Mouse (Mus musculus) kidney, embryonic 16.5 days (tissue): ENCODE results near the gene Ccdc28b. TPM values are rescaled to one million over a fixed set of nuclear protein-coding genes. Genes with fewer than 3 reads are reported as not detected.

Source experiments
- ATAC-seq: fragments of 200-750 bp; cut with Nextera tagmentation; 2 replicates; pipeline ENCODE4 v1.8.0; 2017; ENCODE audit warnings: moderate TSS enrichment; ENCODE audit not compliant: low FRiP score, low TSS enrichment
- H3K27ac ChIP-seq: fragments of 300-500 bp; sonication (generic); 2 replicates; pipeline ENCODE4 v1.5.1; 2014; ENCODE audit warnings: low read length
- H3K27me3 ChIP-seq: fragments of 300-500 bp; sonication (generic); 2 replicates; pipeline ENCODE4 v1.6.1; 2014; ENCODE audit warnings: low read length, control low read depth, mixed read lengths; ENCODE audit not compliant: insufficient read depth
- H3K36me3 ChIP-seq: fragments of 300-500 bp; sonication (generic); 2 replicates; pipeline ENCODE4 v1.6.1; 2014; ENCODE audit warnings: low read length, control low read depth, mixed read lengths; ENCODE audit not compliant: insufficient read depth
- H3K4me1 ChIP-seq: fragments of 300-500 bp; sonication (generic); 2 replicates; pipeline ENCODE4 v1.6.1; 2014; ENCODE audit warnings: low read length, control low read depth, mixed read lengths; ENCODE audit not compliant: insufficient read depth
- H3K4me2 ChIP-seq: fragments of 300-500 bp; sonication (generic); replicated peaks from 2 replicates; pipeline ENCODE4 v1.6.1; 2014; ENCODE audit warnings: low read depth, low read length
- H3K4me3 ChIP-seq: fragments of 300-500 bp; sonication (generic); 2 replicates; pipeline ENCODE4 v1.5.1; 2014; ENCODE audit warnings: mild to moderate bottlenecking, low read length
- H3K9ac ChIP-seq: fragments of 300-500 bp; sonication (generic); replicated peaks from 2 replicates; pipeline ENCODE4 v1.6.1; 2014; ENCODE audit warnings: low read length
- H3K9me3 ChIP-seq: fragments of 300-500 bp; sonication (generic); 2 replicates; pipeline ENCODE4 v1.6.1; 2016; ENCODE audit warnings: low read length, control low read depth
- WGBS: fragments of 180-500 bp; shearing (Covaris S2); extraction: QIAGEN DNeasy Blood & Tissue Kit; methylation state at CpG from one replicate; pipeline ENCODE4 v1.1.7; 2014; 5-methylcytosine and 5-hydroxymethylcytosine counted together
- polyA plus RNA-seq: library from polyadenylated mRNA; unstranded; fragments of >200 nt; fragmentation: Nextera tagmentation; extraction: Ambion mirVana; gene quantifications from 2 replicates; pipeline ENCODE4 v1.2.1, GENCODE M21; 2015

Gene Ccdc28b
- polyA plus RNA-seq, 1 experiment from 2014 or later: 64.1 TPM

DNA sequence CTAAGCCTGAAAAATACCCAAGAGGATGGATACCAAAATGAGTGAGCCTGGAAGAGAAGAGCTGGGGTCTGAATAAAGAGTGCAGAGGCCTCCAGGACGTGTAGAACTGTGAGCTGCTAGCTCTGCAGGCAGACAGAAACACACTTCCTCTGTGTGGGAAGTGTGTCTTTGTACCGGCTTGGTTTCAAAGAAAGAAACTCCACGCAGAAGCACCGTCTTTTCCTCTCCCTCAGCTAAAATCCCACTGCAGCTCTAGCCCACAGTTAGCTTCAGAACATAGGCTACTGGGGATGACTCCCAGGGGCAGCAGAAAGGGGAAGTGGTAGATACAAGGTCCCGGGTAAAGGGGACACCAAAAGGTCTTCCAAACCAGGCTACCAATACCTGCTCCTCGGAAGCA, 21.5 kb upstream of the Ccdc28b start:
- H3K4me3 ChIP-seq: no peak overlapping the region
- no peak overlapping the region for H3K4me2 ChIP-seq
- H3K36me3 ChIP-seq: peaks cover 51% of the 10 kb centered on the region
- no peak overlapping the region for H3K9ac ChIP-seq
- ATAC-seq: no peak
- no peaks in the 10 kb centered on the region for H3K27me3 ChIP-seq
- no peaks in the 10 kb centered on the region for H3K9me3 ChIP-seq
- WGBS: 88% methylated on average over 6 of the region's 6 CpGs
- peaks cover 10% of the 10 kb centered on the region; the same call in 1 of the 2 replicates for H3K4me1 ChIP-seq
- H3K27ac ChIP-seq: no peak overlapping the region

DNA sequence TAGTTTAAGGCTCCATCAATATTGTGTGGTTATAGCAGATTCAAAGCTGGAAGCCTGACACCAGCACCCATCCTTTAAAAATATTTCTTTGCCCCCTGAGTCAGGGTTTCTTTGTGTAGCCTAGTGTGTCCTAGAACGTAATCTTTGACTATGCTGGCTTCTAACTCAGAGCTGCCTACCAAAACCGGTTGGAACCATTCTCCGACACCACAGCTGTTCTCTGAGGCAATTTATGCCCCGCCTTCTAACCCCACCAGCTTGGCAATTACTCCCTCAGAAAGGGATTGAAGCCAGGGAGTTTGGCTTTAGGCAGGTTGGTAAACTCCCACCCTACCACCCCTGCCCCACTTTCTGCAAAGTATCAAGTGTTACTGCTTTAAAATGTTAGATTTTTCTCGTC, 18.0 kb upstream of the Ccdc28b start:
- H3K4me2 ChIP-seq: peak overlapping the region; percentile 40
- no peaks in the 10 kb centered on the region for H3K9me3 ChIP-seq
- WGBS: 32% methylated on average over 5 of the region's 5 CpGs
- H3K9ac ChIP-seq: no peak overlapping the region
- H3K27me3 ChIP-seq: no peaks in the 10 kb centered on the region
- H3K36me3 ChIP-seq: peaks cover 39% of the 10 kb centered on the region
- H3K27ac ChIP-seq: no peak overlapping the region
- H3K4me3 ChIP-seq: 0 out of 2 replicates have a peak overlapping the region, but pooled peaks have one; percentile 14
- no peak for ATAC-seq
- H3K4me1 ChIP-seq: peaks cover 27% of the 10 kb centered on the region

DNA sequence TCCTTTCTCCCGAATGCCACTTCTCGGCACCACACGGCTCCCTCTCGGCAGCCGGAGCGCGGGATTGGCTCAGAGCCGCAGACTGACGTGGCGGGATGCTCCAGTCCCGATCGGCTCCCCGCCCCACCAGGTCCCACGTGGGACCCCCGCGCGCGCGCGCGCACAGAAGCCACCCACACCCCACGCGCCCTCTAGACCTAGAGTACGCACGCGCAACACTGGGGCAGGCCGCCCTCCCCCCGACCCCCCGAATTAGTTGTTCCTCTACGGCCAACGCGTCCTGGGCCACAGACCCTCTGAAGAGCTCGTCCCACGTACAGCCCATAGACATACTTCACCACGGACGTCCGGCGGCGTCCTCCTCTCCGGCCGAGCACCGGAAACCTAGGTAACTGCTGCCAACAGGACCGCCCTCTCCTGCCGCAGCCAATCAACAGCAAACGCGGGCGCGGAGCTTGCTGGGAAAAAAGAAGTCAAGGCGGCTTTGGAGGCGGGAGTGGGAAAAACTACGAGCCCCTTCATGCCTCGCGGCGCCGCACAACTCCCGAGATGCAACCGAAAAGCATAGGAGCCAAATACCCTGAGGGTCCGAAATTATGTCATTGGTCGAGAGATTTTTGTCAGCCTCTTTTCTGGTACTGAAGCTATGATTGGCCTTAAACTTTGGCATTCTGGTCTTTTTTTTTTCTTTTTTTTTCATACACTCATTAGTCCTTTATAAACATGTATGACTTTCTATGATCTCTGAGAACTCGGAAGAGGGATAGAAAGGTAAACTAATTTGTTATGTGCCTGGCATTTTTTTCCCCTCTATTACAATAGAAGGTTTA, 17.1 kb upstream of the Ccdc28b start, which contains the start of gene Txlna:
TSS of gene Txlna (minus strand) at position 428 of the 830 bp plus-strand sequence.
- H3K9ac ChIP-seq: peak within 1 kb of the TSS; percentile 77
- H3K27ac ChIP-seq: peak within 1 kb of the TSS; percentile 95
- no peaks in the 10 kb centered on the region for H3K27me3 ChIP-seq
- under 1% methylated on average over 60 of the region's 60 CpGs for WGBS
- peak within 1 kb of the TSS; percentile 69 for H3K4me2 ChIP-seq
- peak; percentile 96 for ATAC-seq
- peaks cover 27% of the 10 kb centered on the region for H3K4me1 ChIP-seq
- peak within 1 kb of the TSS; percentile 65 for H3K4me3 ChIP-seq
- H3K9me3 ChIP-seq: no peaks in the 10 kb centered on the region
- peaks cover 38% of the 10 kb centered on the region for H3K36me3 ChIP-seq

DNA sequence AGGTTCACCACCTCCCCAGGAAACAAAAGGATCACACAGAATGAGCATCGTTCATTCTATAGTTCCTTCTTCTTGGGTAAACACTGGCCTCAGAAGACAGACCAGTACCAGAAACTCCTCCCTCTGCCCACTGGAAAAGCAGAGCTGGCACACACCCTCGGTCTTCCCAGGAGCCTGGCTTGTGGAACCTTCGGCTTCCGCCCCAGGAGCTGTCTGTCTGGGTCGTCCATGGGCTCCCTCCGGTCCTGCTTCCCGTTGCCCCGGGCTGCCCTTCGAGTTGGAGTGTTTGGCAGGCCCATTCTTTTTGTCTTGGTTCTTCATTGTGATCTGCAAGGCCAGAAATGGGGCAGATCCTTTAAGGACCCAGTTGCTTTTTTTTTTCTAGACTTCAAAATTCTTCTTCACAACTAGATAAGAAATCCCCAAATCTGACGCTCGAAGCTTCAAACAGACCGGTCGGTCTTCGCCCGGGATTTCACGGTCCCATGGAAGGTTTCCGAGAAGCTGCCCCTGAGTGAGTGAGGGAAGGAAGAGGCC, 16.4 kb upstream of the Ccdc28b start:
- H3K4me1 ChIP-seq: peaks cover 27% of the 10 kb centered on the region
- peak overlapping the region; percentile 69 for H3K4me2 ChIP-seq
- 2% methylated on average over 17 of the region's 17 CpGs for WGBS
- peak overlapping the region; percentile 65 for H3K4me3 ChIP-seq
- H3K9me3 ChIP-seq: no peaks in the 10 kb centered on the region
- peak overlapping the region; percentile 95 for H3K27ac ChIP-seq
- no peaks in the 10 kb centered on the region for H3K27me3 ChIP-seq
- H3K36me3 ChIP-seq: peaks cover 37% of the 10 kb centered on the region
- H3K9ac ChIP-seq: peak overlapping the region; percentile 77
- no peak for ATAC-seq

DNA sequence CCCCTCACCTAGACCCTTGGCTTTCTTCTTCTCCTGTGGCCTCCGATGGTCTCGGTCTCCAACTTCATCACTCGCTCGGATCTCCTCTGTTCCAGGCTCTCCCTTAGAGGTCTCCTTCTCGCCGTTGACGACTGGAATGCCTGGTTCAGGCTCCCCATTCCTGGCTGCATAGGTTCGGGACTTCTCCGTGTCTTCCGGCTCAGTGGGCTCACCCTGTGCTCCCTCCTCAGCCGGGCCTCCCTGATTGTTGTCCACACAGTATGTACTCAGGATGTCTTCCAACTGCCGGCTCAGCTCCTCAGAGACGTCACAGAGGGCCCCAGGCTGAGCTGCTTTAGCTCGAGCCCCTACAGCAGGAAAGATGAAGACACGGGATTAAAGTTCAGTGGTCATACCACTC, 15.5 kb upstream of the Ccdc28b start:
- Histone ChIP-seq H3K9ac (peak overlapping the region; percentile 77), H3K9me3 (no peaks in the 10 kb centered on the region), H3K27me3 (no peaks in the 10 kb centered on the region), H3K4me1 (peaks cover 27% of the 10 kb centered on the region), H3K4me3 (peak overlapping the region; percentile 65; the same call in 1 of the 2 replicates), H3K36me3 (peaks cover 43% of the 10 kb centered on the region), H3K4me2 (peak overlapping the region; percentile 69), H3K27ac (no peak overlapping the region)
- 83% methylated on average over 15 of the region's 15 CpGs for WGBS
- no peak for ATAC-seq

DNA sequence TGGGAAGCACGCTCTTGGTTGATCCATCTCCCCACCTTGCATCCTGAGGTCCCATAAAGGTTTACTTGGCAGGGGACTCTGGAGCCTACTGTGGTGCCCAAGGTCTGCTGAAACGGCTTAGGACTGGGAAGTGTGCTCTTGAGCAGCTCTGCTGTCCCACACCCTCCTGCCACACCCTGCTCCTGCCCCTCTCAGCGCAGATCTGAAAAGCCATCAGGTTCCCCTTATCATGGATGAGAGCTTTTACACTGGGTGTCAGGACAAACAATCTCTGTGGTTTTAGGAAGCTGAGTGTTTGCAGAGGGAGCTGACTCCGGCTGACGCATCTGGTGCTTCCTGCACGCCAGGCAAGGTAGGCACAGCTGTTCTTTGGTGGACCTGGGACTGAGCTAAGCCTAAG, 10.1 kb upstream of the Ccdc28b start:
- Histone ChIP-seq H3K4me3 (no peak overlapping the region), H3K9ac (no peak overlapping the region), H3K27me3 (no peaks in the 10 kb centered on the region), H3K27ac (no peak overlapping the region), H3K9me3 (no peaks in the 10 kb centered on the region), H3K4me2 (no peak overlapping the region), H3K4me1 (peaks cover 6% of the 10 kb centered on the region; the same call in 1 of the 2 replicates), H3K36me3 (peaks cover 91% of the 10 kb centered on the region)
- no peak for ATAC-seq
- WGBS: 92% methylated on average over 6 of the region's 6 CpGs

DNA sequence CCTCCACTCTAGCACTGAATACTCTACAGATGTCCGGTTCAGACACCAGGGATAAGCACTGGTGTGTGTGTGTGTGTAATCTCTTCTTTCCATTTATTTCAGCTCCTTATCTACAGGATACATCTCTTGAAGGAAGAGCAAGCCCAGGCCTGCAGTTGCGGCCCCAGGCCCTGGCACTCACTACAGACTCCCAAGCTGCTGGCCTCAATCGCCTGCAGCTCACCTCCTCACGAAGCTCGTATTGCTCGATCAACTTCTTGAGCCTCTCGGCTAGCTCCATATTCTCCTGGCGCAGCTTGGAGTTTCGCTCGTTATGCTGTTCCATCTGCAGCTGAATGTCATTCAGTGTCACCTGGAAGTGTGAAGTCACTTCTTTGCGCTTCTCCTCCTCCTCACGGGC, 8.1 kb upstream of the Ccdc28b start:
- no peak overlapping the region for H3K27ac ChIP-seq
- H3K4me3 ChIP-seq: no peak overlapping the region
- no peaks in the 10 kb centered on the region for H3K9me3 ChIP-seq
- H3K4me2 ChIP-seq: no peak overlapping the region
- no peaks in the 10 kb centered on the region for H3K4me1 ChIP-seq
- 91% methylated on average over 12 of the region's 12 CpGs for WGBS
- H3K36me3 ChIP-seq: peaks cover 94% of the 10 kb centered on the region
- H3K9ac ChIP-seq: no peak overlapping the region
- ATAC-seq: no peak
- no peaks in the 10 kb centered on the region for H3K27me3 ChIP-seq

DNA sequence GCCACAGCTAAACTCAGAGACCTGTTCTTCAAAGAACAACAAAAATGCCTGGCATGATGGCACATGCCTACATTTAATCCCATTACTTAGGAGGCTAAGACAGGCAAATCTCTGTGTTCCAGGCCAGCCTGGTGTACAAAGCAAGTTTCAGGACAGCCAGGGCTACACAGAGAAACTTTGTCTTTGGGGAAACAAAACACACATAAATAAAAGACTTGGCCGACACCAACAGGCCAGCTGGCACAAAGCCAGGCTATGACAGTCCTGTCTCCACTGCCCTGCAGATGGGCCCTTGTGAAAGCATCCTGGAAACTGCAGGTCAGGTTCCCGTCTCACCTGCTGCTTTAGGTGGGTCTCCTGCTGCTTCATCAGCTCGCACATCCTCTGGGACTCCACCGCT, 7.2 kb upstream of the Ccdc28b start:
- Histone ChIP-seq H3K9ac (no peak overlapping the region), H3K36me3 (peaks cover 94% of the 10 kb centered on the region), H3K4me2 (no peak overlapping the region), H3K27ac (no peak overlapping the region), H3K4me3 (no peak overlapping the region), H3K9me3 (no peaks in the 10 kb centered on the region), H3K27me3 (no peaks in the 10 kb centered on the region), H3K4me1 (peaks cover under 1% of the 10 kb centered on the region; the same call in 1 of the 2 replicates)
- no peak for ATAC-seq
- WGBS: 71% methylated on average over 4 of the region's 4 CpGs

DNA sequence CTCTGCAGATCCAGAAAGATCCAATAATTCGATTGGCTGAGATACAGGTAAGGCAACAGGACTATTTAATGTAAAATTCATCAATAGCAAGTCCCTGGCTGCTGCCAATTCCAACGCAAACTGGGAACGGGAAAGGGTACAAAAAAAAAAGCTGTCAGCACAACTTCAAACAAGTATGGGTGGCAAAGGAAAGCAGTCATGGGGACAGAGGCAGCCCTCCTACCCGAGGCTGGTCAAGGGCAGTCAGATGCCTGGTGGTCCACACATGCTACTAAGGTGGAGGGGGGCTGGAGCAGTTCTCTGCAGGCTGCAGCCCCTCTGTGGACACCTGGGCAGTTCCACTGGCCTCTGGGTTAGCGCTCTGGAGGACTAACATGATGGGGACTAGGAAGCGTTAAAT, 2.3 kb upstream of the Ccdc28b start:
- Histone ChIP-seq H3K4me3 (no peak overlapping the region), H3K4me1 (peaks cover 34% of the 10 kb centered on the region), H3K27me3 (no peaks in the 10 kb centered on the region), H3K27ac (no peak overlapping the region), H3K36me3 (peaks cover 51% of the 10 kb centered on the region), H3K9ac (no peak overlapping the region), H3K4me2 (no peak overlapping the region), H3K9me3 (no peaks in the 10 kb centered on the region)
- 77% methylated on average over 6 of the region's 6 CpGs for WGBS
- no peak for ATAC-seq

DNA sequence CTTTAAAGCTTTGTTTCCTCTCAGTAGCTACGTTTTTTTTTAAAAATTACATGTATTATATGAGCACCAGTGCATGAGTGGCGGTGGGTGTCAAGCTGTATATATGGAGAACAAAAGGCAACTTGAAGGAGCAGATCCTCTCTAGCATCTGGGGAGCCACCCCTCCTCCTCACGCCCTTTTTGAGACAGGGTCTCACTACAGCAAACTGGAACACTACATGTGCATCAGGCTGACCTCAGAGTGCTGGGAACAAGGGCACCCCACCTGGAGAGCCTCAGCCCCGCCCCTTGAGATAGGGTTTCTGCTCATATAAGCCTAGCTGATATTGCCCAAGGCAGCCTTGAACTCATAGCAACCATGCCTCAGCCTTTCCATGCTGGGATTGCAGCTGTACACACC, 1.7 kb upstream of the Ccdc28b start:
- H3K36me3 ChIP-seq: peaks cover 49% of the 10 kb centered on the region
- H3K27me3 ChIP-seq: no peaks in the 10 kb centered on the region
- H3K9ac ChIP-seq: peak overlapping the region; percentile 90
- ATAC-seq: no peak
- H3K4me2 ChIP-seq: peak overlapping the region; percentile 81
- no peaks in the 10 kb centered on the region for H3K9me3 ChIP-seq
- H3K4me1 ChIP-seq: peaks cover 34% of the 10 kb centered on the region
- no peak overlapping the region for H3K4me3 ChIP-seq
- peak overlapping the region; percentile 93; the same call in 1 of the 2 replicates for H3K27ac ChIP-seq
- WGBS: 48% methylated on average over 4 of the region's 4 CpGs
